ENCODE assay signal across 8 mouse cellular contexts in the genomic region with DNA sequence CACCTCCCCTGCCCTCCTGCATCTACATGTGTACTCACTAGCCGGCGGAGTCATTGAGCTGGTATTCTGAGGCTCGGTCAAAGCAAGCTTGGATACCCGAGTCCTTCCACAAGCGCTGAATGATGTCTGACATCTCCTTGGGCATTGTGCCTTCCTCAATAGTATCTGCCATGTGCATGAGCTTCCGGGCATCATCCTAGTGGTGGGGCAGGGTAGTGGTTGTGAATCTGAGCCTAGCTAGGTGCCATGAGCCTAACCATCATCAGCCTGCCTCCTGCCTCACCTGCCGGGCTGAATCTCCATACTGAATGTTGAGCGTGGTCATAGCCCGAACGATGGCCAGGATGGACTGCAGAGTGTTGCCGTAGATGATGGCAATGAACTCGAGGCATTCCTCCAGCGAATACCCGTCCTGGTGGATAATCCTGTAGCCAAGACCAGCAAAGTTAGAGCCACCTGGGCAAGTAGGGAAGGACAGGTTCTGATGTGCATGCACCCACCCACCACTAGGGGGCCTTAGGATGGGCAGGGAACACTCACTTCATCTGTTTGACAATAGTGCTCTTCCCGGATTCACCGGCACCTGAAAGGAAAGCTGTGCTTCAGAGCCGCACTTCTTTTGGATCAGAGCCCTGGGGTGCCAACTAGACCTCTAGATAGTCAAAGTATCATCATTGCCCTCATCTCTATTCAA. TPM values are rescaled to one million over a fixed set of nuclear protein-coding genes. Genes with fewer than 3 reads are reported as not detected.
DNase-seq lines count a peak whose midpoint lies in the region; ATAC-seq and TF ChIP-seq lines count a peak whose summit lies in the region.

No protein-coding gene starts in this region.

- dilution Hi-C loops in CH12.LX (cut with MboI; ENCODE audit: extremely low pct_ligation_motif_present, extremely low pct_unique_long_range_greater_than_20kb, low sequenced_read_pairs) = no loop called here

- TF ChIP-seq EP300 in CH12.LX (IDR thresholded peaks at IDR 0.05; ENCODE audit: low read length) = no peak

- H3K4me3 ChIP-seq in gastrocnemius, adult 2 months = no peak overlapping the region
- no peak overlapping the region for H3K4me3 ChIP-seq in CH12.LX (replicated peaks in 1 of 3; ENCODE audit: low read depth in 2 of 3, low read length in 2 of 3, poor library complexity in 1 of 3)
- H3K4me3 ChIP-seq in hindbrain, embryonic 11.5 days (ENCODE audit: low read depth, low read length) = no peak overlapping the region
- peak overlapping the region; percentile 24 for H3K4me3 ChIP-seq in megakaryocyte, embryonic 14.5 days (replicated peaks)
- no peak overlapping the region for H3K4me3 ChIP-seq in thymus, adult 2 months (ENCODE audit: control insufficient read depth, insufficient read depth, low read length)

- no peak for TF ChIP-seq POLR2A in CH12.LX (IDR thresholded peaks at IDR 0.05; ENCODE audit: low read depth, low read length)
- no peak for TF ChIP-seq POLR2A in thymus, adult 2 months (IDR thresholded peaks at IDR 0.05; ENCODE audit: control insufficient read depth, extremely low read depth, insufficient read depth, low read length, poor library complexity)

- TF ChIP-seq CTCF in gastrocnemius, adult 2 months (IDR thresholded peaks at IDR 0.05) = peak; percentile 84
- peak; percentile 80 to 96 for TF ChIP-seq CTCF in CH12.LX (conservative IDR thresholded peaks at IDR 0.05 in 1 of 2, IDR thresholded peaks at IDR 0.05 in 1 of 2; ENCODE audit: low read depth in 2 of 2, low read length in 2 of 2)
- peak; percentile 70; the same call in 1 of the 2 replicates for TF ChIP-seq CTCF in thymus, adult 2 months (IDR thresholded peaks at IDR 0.05; ENCODE audit: borderline replicate concordance, control insufficient read depth, extremely low read depth, insufficient read depth, low read length, poor library complexity)

- no peaks in the 10 kb centered on the region for H3K9me3 ChIP-seq in CH12.LX (replicated peaks; ENCODE audit: low read length)
- no peaks in the 10 kb centered on the region for H3K9me3 ChIP-seq in hindbrain, embryonic 11.5 days (ENCODE audit: control insufficient read depth, low read length)
- 0 out of 2 replicates have a peak, but pooled peaks cover 4% of the 10 kb centered on the region for H3K9me3 ChIP-seq in megakaryocyte, embryonic 14.5 days

- in situ Hi-C loops in CH12.LX (cut with MboI; ENCODE audit: low pct_ligation_motif_present, low pct_unique_long_range_greater_than_20kb, low sequenced_read_pairs) = loop anchor here (5.0 kb wide), 1 partner anchor 35 kb away; no protein-coding TSS in a partner anchor

- intact Hi-C loops in gastrocnemius, adult 2 months (cut with DNase I) = no loop called here

- WGBS in hindbrain, embryonic 11.5 days = 18% methylated on average over 17 of the region's 17 CpGs
- WGBS in thymus, adult 2 months = 27% methylated on average over 17 of the region's 17 CpGs

- ATAC-seq in hindbrain, embryonic 11.5 days (ENCODE audit: low FRiP score) = no peak

- no peaks in the 10 kb centered on the region for H3K36me3 ChIP-seq in CH12.LX (replicated peaks in 1 of 2; ENCODE audit: control insufficient read depth in 1 of 2, insufficient read depth in 1 of 2, low read length in 1 of 2)
- no peaks in the 10 kb centered on the region for H3K36me3 ChIP-seq in hindbrain, embryonic 11.5 days (ENCODE audit: control insufficient read depth, insufficient read depth, low read length)
- no peaks in the 10 kb centered on the region for H3K36me3 ChIP-seq in megakaryocyte, embryonic 14.5 days (replicated peaks; ENCODE audit: low read length)
- H3K36me3 ChIP-seq in thymus, adult 2 months (ENCODE audit: control insufficient read depth, insufficient read depth, low read length) = no peaks in the 10 kb centered on the region

- no peak overlapping the region for H3K27ac ChIP-seq in gastrocnemius, adult 2 months
- H3K27ac ChIP-seq in CH12.LX (ENCODE audit: insufficient read depth, low read depth) = no peak overlapping the region
- H3K27ac ChIP-seq in hindbrain, embryonic 11.5 days (ENCODE audit: low read depth, low read length) = no peak overlapping the region
- no peak overlapping the region for H3K27ac ChIP-seq in thymus, adult 2 months (ENCODE audit: control insufficient read depth, insufficient read depth, low read length)

- no peaks in the 10 kb centered on the region for H3K79me2 ChIP-seq in CH12.LX (replicated peaks; ENCODE audit: control insufficient read depth, extremely low read depth, insufficient read depth, poor library complexity, severe bottlenecking)

- no peak overlapping the region for H3K9ac ChIP-seq in CH12.LX (ENCODE audit: insufficient read depth, low read depth)
- no peak overlapping the region for H3K9ac ChIP-seq in hindbrain, embryonic 11.5 days (ENCODE audit: low read depth, low read length)

- peak overlapping the region; percentile 76 for H3K4me2 ChIP-seq in CH12.LX (ENCODE audit: insufficient read depth, low read depth, poor library complexity, severe bottlenecking)
- no peak overlapping the region for H3K4me2 ChIP-seq in hindbrain, embryonic 11.5 days (replicated peaks; ENCODE audit: low read depth, low read length)

- peak; percentile 2 for TF ChIP-seq RAD21 in CH12.LX (IDR thresholded peaks at IDR 0.05; ENCODE audit: low read depth, low read length)

- H3K27me3 ChIP-seq in CH12.LX (replicated peaks) = peaks cover 80% of the 10 kb centered on the region
- peaks cover 36% of the 10 kb centered on the region for H3K27me3 ChIP-seq in hindbrain, embryonic 11.5 days (ENCODE audit: control insufficient read depth, insufficient read depth, low read length)
- H3K27me3 ChIP-seq in megakaryocyte, embryonic 14.5 days (replicated peaks) = peaks cover 82% of the 10 kb centered on the region
- peaks cover 7% of the 10 kb centered on the region; the same call in 1 of the 2 replicates for H3K27me3 ChIP-seq in thymus, adult 2 months (ENCODE audit: control insufficient read depth, insufficient read depth, low read length)

- H3K4me1 ChIP-seq in CH12.LX (ENCODE audit: control insufficient read depth in 1 of 2, insufficient read depth in 2 of 2) = peaks cover 8 to 25% of the 10 kb centered on the region in 2 experiments
- H3K4me1 ChIP-seq in hindbrain, embryonic 11.5 days (replicated peaks; ENCODE audit: control insufficient read depth, insufficient read depth, low read length) = peaks cover 10% of the 10 kb centered on the region
- peaks cover 28% of the 10 kb centered on the region for H3K4me1 ChIP-seq in megakaryocyte, embryonic 14.5 days
- peaks cover 14% of the 10 kb centered on the region for H3K4me1 ChIP-seq in thymus, adult 2 months (replicated peaks; ENCODE audit: control insufficient read depth, insufficient read depth, low read length)

- peak; percentile 65 for DNase-seq in gastrocnemius, adult 2 months
- no peak for DNase-seq in gastrocnemius, postnatal 25 days
- DNase-seq in CH12.LX (ENCODE audit: extremely low read depth) = peak; percentile 55
- DNase-seq in cerebellum, postnatal 10 days = peak; percentile 74 to 82
- DNase-seq in hindbrain, embryonic 11.5 days (ENCODE audit: low spot score) = peak; percentile 80
- DNase-seq in thymus, adult 2 months = peak; percentile 61
- no peak for DNase-seq in right cerebral cortex, postnatal 4 days

TF ChIP-seq in CH12.LX, 34 proteins besides CTCF, POLR2A, EP300 and RAD21:
- TF ChIP-seq MEF2A (IDR thresholded peaks at IDR 0.05; ENCODE audit: borderline replicate concordance, low read depth, low read length) (no peak), PAX5 (IDR thresholded peaks at IDR 0.05; ENCODE audit: low read length) (no peak), MYC (IDR thresholded peaks at IDR 0.05; ENCODE audit: low read depth, low read length) (0 out of 2 replicates have a peak, but pooled peaks have one; percentile 6), SMC3 (IDR thresholded peaks at IDR 0.05; ENCODE audit: low read depth, low read length) (peak; percentile 33), ZNF384 (IDR thresholded peaks at IDR 0.05; ENCODE audit: low read depth, low read length) (no peak)
TF ChIP-seq in CH12.LX: peak in this region for 2.

RNA-seq across cellular contexts. Expression of gene Gnat1, which starts 2.3 kb away (rescaled TPM):
- total RNA-seq in gastrocnemius, adult 2 months (2021) = not detected
- total RNA-seq in gastrocnemius, postnatal 25 days (2021) = not detected
- not detected in 2 replicates for total RNA-seq in CH12.LX (2012; rRNA removed)
- not detected in 2 replicates for total RNA-seq in CH12.LX (2014; rRNA removed)
- 2.0 and 3.0 TPM in 2 replicates for polyA plus RNA-seq in CH12.LX (2012; ENCODE audit: insufficient read length, low read depth)
- 0.84 and 1.2 TPM in 2 replicates for polyA plus RNA-seq in hindbrain, embryonic 11.5 days (2014; fragmentation: Nextera tagmentation; extraction: Ambion mirVana)
- not detected in 2 replicates for polyA plus RNA-seq in megakaryocyte, embryonic 14.5 days (2012; ENCODE audit: insufficient read depth, low replicate concordance)
- polyA plus RNA-seq in thymus, adult 2 months (2012; rRNA removed) = 0.13 and 0.34 TPM in 2 replicates

RNA-seq across cellular contexts. Expression of gene Slc38a3, which starts 7.9 kb away (rescaled TPM):
- 10 to 100 TPM; 60.8 to 94.7 TPM for total RNA-seq in gastrocnemius, adult 2 months (2021)
- total RNA-seq in gastrocnemius, postnatal 25 days (2021) = 10 to 100 TPM; 72.1 to 77.5 TPM
- 0.04 TPM in 1 of 2 replicates, not detected in the other for total RNA-seq in CH12.LX (2012; rRNA removed)
- total RNA-seq in CH12.LX (2014; rRNA removed) = not detected in 2 replicates
- polyA plus RNA-seq in CH12.LX (2012; ENCODE audit: insufficient read length, low read depth) = not detected in 2 replicates
- 8.0 and 9.8 TPM in 2 replicates for polyA plus RNA-seq in hindbrain, embryonic 11.5 days (2014; fragmentation: Nextera tagmentation; extraction: Ambion mirVana)
- not detected in 2 replicates for polyA plus RNA-seq in megakaryocyte, embryonic 14.5 days (2012; ENCODE audit: insufficient read depth, low replicate concordance)
- 9.1 and 11.2 TPM in 2 replicates for polyA plus RNA-seq in thymus, adult 2 months (2012; rRNA removed)

RNA-seq across cellular contexts. Expression of gene Sema3f, which starts 33.0 kb away (rescaled TPM):
- total RNA-seq in gastrocnemius, adult 2 months (2021) = 1 to 10 TPM; 6.3 to 9.2 TPM
- 1 to 10 TPM; 5.9 to 9.7 TPM for total RNA-seq in gastrocnemius, postnatal 25 days (2021)
- 0.50 and 1.1 TPM in 2 replicates for total RNA-seq in CH12.LX (2012; rRNA removed)
- 0.24 TPM in 1 of 2 replicates, not detected in the other for total RNA-seq in CH12.LX (2014; rRNA removed)
- 0.36 and 1.6 TPM in 2 replicates for polyA plus RNA-seq in CH12.LX (2012; ENCODE audit: insufficient read length, low read depth)
- polyA plus RNA-seq in hindbrain, embryonic 11.5 days (2014; fragmentation: Nextera tagmentation; extraction: Ambion mirVana) = 10.7 and 12.0 TPM in 2 replicates
- not detected in 2 replicates for polyA plus RNA-seq in megakaryocyte, embryonic 14.5 days (2012; ENCODE audit: insufficient read depth, low replicate concordance)
- polyA plus RNA-seq in thymus, adult 2 months (2012; rRNA removed) = 35.5 and 41.3 TPM in 2 replicates

RNA-seq across cellular contexts. Expression of gene Gnai2, which starts 42.1 kb away (rescaled TPM):
- total RNA-seq in gastrocnemius, adult 2 months (2021) = 10 to 100 TPM; 59.9 to 77.7 TPM
- total RNA-seq in gastrocnemius, postnatal 25 days (2021) = 10 to 100 TPM; 73.2 to 87.6 TPM
- 154 and 160 TPM in 2 replicates for total RNA-seq in CH12.LX (2012; rRNA removed)
- 86.2 and 98.2 TPM in 2 replicates for total RNA-seq in CH12.LX (2014; rRNA removed)
- polyA plus RNA-seq in CH12.LX (2012; ENCODE audit: insufficient read length, low read depth) = 262 and 286 TPM in 2 replicates
- 529 and 534 TPM in 2 replicates for polyA plus RNA-seq in hindbrain, embryonic 11.5 days (2014; fragmentation: Nextera tagmentation; extraction: Ambion mirVana)
- 1,319 and 1,886 TPM in 2 replicates for polyA plus RNA-seq in megakaryocyte, embryonic 14.5 days (2012; ENCODE audit: insufficient read depth, low replicate concordance)
- polyA plus RNA-seq in thymus, adult 2 months (2012; rRNA removed) = 1,154 and 1,267 TPM in 2 replicates

Comparison
In these comparisons a context has a peak if more than half of its experiments do, and no peak if none do; other contexts are left out.
1. DNase-seq: peak in gastrocnemius, adult 2 months (single experiment), CH12.LX (single experiment), cerebellum, postnatal 10 days (2 of 2), hindbrain, embryonic 11.5 days (single experiment) and thymus, adult 2 months (single experiment); none in gastrocnemius, postnatal 25 days (single experiment) and right cerebral cortex, postnatal 4 days (single experiment).
2. Peak in every context shown above with its lines, with median percentiles within 50 percentile points of each other: CTCF ChIP-seq.